Mouse (Mus musculus): ENCODE measurements around the gene Btbd35f30. TPM values are rescaled to one million over a fixed set of nuclear protein-coding genes. Genes with fewer than 3 reads are reported as not detected.
"Not testable (repeated sequence)": the region's sequence is repeated elsewhere in the genome, so short reads cannot be mapped to it uniquely, and the experiment has no call there.

The Btbd35f30 gene
- not detected in 2 replicates for polyA plus RNA-seq (2012; rRNA removed)

DNA sequence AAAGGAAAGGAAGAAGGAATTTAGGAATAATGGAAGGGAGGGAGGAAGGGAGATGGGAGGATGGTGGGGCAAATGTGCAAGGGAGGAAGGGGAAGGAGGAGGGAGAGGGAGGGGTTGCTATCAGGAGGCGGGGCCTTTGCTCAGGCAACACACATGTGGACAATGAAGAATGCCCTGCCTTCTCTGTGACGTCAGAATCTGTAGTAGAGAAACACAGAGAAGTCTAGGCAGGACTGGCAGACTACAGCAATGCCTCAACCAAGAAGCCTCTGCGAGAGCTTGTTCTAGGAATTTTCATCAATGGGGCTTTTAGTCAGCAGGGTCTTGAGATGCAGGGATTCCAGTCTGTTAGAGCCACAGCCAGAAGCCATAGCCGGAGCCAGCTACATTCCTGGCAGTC is at the start of gene Btbd35f30:
TSS of gene Btbd35f30 (plus strand) at position 301 of the 400 bp plus-strand sequence.
- DNase-seq (ENCODE audit: low spot score) = not testable (repeated sequence)

GRCm38 (mm10) chrX:32941468-32941867 is 47.0 kb downstream of the Btbd35f30 start, which contains the start of gene Gm21789:
TSS of gene Gm21789 (plus strand) at chrX:32941768.
- DNase-seq (ENCODE audit: low spot score) = not testable (repeated sequence)

Other genes starting within 250 kb of the Btbd35f30 start
- gene Gm5926, start 243.9 kb upstream of the Btbd35f30 start, polyA plus RNA-seq (2012; rRNA removed) = not detected in 2 replicates
- gene Btbd35f21, start 168.5 kb upstream of the Btbd35f30 start, polyA plus RNA-seq (2012; rRNA removed) = not detected in 2 replicates
- gene Gm21789, start 47.1 kb downstream of the Btbd35f30 start, polyA plus RNA-seq (2012; rRNA removed) = not detected in 2 replicates
- gene Btbd35f5, start 79.3 kb downstream of the Btbd35f30 start, polyA plus RNA-seq (2012; rRNA removed) = not detected in 2 replicates

Measured in urinary bladder, adult 2 months (tissue).